Mouse (Mus musculus): ENCODE results near the gene Olfr71. TPM values are rescaled to one million over a fixed set of nuclear protein-coding genes. Genes with fewer than 3 reads are reported as not detected.
A peak's percentile ranks its signal among the peaks of the same experiment; 100 is the strongest.

Olfr71 gene
- total and polyA plus RNA-seq, 2 experiments from 2014 or later: not detected

- Histone ChIP-seq H3K4me1 (ENCODE audit: insufficient read depth, low read length) (no peaks in the 10 kb centered on the region), H3K36me3 (ENCODE audit: insufficient read depth, low read length) (no peaks in the 10 kb centered on the region), H3K4me3 (ENCODE audit: low read depth, low read length) (no peak overlapping the region), H3K4me2 (ENCODE audit: low read depth, low read length, poor library complexity, severe bottlenecking) (no peak overlapping the region), H3K9ac (replicated peaks; ENCODE audit: low read length, poor library complexity, severe bottlenecking) (no peak overlapping the region), H3K9me3 (ENCODE audit: low read length) (no peaks in the 10 kb centered on the region), H3K27ac (ENCODE audit: low read depth, low read length) (no peak overlapping the region), H3K27me3 (ENCODE audit: insufficient read depth, low read length) (no peaks in the 10 kb centered on the region)
- ATAC-seq (ENCODE audit: low FRiP score) (no peak), DNase-seq (ENCODE audit: low spot score) (no peak)
- 80% methylated on average over 3 of the region's 3 CpGs for WGBS
- TF ChIP-seq CTCF (IDR thresholded peaks at IDR 0.05): no peak
Observed at GRCm38 (mm10) chr4:43729126-43729525, 19.1 kb upstream of the Olfr71 start.

GRCm38 (mm10) chr4:43728576-43728954 is 18.5 kb upstream of the Olfr71 start:
- 74% methylated on average over 5 of the region's 5 CpGs for WGBS
- Histone ChIP-seq H3K27me3 (ENCODE audit: insufficient read depth, low read length) (no peaks in the 10 kb centered on the region), H3K27ac (ENCODE audit: low read depth, low read length) (no peak overlapping the region), H3K9ac (replicated peaks; ENCODE audit: low read length, poor library complexity, severe bottlenecking) (no peak overlapping the region), H3K4me1 (ENCODE audit: insufficient read depth, low read length) (no peaks in the 10 kb centered on the region), H3K4me3 (ENCODE audit: low read depth, low read length) (no peak overlapping the region), H3K9me3 (ENCODE audit: low read length) (no peaks in the 10 kb centered on the region), H3K36me3 (ENCODE audit: insufficient read depth, low read length) (no peaks in the 10 kb centered on the region), H3K4me2 (ENCODE audit: low read depth, low read length, poor library complexity, severe bottlenecking) (no peak overlapping the region)
- DNase-seq (ENCODE audit: low spot score) (no peak), ATAC-seq (ENCODE audit: low FRiP score) (no peak)
- TF ChIP-seq CTCF (IDR thresholded peaks at IDR 0.05): no peak

- H3K4me1 ChIP-seq (ENCODE audit: insufficient read depth, low read length): no peaks in the 10 kb centered on the region
- no peak overlapping the region for H3K4me2 ChIP-seq (ENCODE audit: low read depth, low read length, poor library complexity, severe bottlenecking)
- no peaks in the 10 kb centered on the region for H3K36me3 ChIP-seq (ENCODE audit: insufficient read depth, low read length)
- no peak overlapping the region for H3K9ac ChIP-seq (replicated peaks; ENCODE audit: low read length, poor library complexity, severe bottlenecking)
- TF ChIP-seq CTCF (IDR thresholded peaks at IDR 0.05): no peak
- no peaks in the 10 kb centered on the region for H3K9me3 ChIP-seq (ENCODE audit: low read length)
- ATAC-seq (ENCODE audit: low FRiP score) (no peak), DNase-seq (ENCODE audit: low spot score) (no peak)
- H3K4me3 ChIP-seq (ENCODE audit: low read depth, low read length): no peak overlapping the region
- H3K27me3 ChIP-seq (ENCODE audit: insufficient read depth, low read length): no peaks in the 10 kb centered on the region
- 68% methylated on average over 7 of the region's 7 CpGs for WGBS
- H3K27ac ChIP-seq (ENCODE audit: low read depth, low read length): peak overlapping the region; percentile 7; the same call in 1 of the 2 replicates
Observed at GRCm38 (mm10) chr4:43727718-43728575, 17.9 kb upstream of the Olfr71 start.

DNA sequence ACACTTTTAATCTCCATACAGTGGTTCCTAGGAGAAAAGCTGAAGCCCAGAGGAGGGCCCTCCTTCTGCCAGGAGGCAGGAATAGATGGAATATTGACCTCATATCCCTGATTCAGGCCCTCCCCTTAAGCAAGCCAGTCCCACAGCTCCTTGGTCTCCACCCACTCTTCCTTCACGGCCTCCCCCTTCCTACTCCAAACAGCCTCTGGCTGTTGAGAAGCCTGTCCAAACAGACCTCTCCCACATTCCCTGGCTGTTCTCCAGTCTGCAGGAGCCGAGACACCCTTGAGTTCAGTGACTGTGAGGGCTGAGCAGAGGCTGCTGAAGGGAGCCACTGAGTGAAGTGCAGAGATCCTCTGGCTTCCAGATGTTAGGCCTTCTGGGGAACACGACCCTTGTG is 16.9 kb upstream of the Olfr71 start, which contains the start of gene Hrct1:
Hrct1 (plus strand) TSS at position 194 of the 400 bp plus-strand sequence.
- ATAC-seq (ENCODE audit: low FRiP score) (no peak), DNase-seq (ENCODE audit: low spot score) (no peak)
- WGBS: 57% methylated on average over 3 of the region's 3 CpGs
- Histone ChIP-seq H3K27ac (ENCODE audit: low read depth, low read length) (peak within 1 kb of the TSS; percentile 7; the same call in 1 of the 2 replicates), H3K4me2 (ENCODE audit: low read depth, low read length, poor library complexity, severe bottlenecking) (no peak within 1 kb of the TSS), H3K9me3 (ENCODE audit: low read length) (no peaks in the 10 kb centered on the region), H3K4me3 (ENCODE audit: low read depth, low read length) (no peak within 1 kb of the TSS), H3K27me3 (ENCODE audit: insufficient read depth, low read length) (no peaks in the 10 kb centered on the region), H3K4me1 (ENCODE audit: insufficient read depth, low read length) (no peaks in the 10 kb centered on the region), H3K9ac (replicated peaks; ENCODE audit: low read length, poor library complexity, severe bottlenecking) (no peak within 1 kb of the TSS), H3K36me3 (ENCODE audit: insufficient read depth, low read length) (no peaks in the 10 kb centered on the region)
- no peak for TF ChIP-seq CTCF (IDR thresholded peaks at IDR 0.05)

GRCm38 (mm10) chr4:43726228-43726993 is 16.4 kb upstream of the Olfr71 start:
- H3K27ac ChIP-seq (ENCODE audit: low read depth, low read length): no peak overlapping the region
- DNase-seq (ENCODE audit: low spot score) (no peak), ATAC-seq (ENCODE audit: low FRiP score) (no peak)
- H3K4me3 ChIP-seq (ENCODE audit: low read depth, low read length): no peak overlapping the region
- H3K4me2 ChIP-seq (ENCODE audit: low read depth, low read length, poor library complexity, severe bottlenecking): no peak overlapping the region
- TF ChIP-seq CTCF (IDR thresholded peaks at IDR 0.05): no peak
- 77% methylated on average over 12 of the region's 12 CpGs for WGBS
- H3K36me3 ChIP-seq (ENCODE audit: insufficient read depth, low read length): no peaks in the 10 kb centered on the region
- H3K9ac ChIP-seq (replicated peaks; ENCODE audit: low read length, poor library complexity, severe bottlenecking): no peak overlapping the region
- H3K27me3 ChIP-seq (ENCODE audit: insufficient read depth, low read length): no peaks in the 10 kb centered on the region
- H3K9me3 ChIP-seq (ENCODE audit: low read length): no peaks in the 10 kb centered on the region
- H3K4me1 ChIP-seq (ENCODE audit: insufficient read depth, low read length): no peaks in the 10 kb centered on the region

- no peaks in the 10 kb centered on the region for H3K27me3 ChIP-seq (ENCODE audit: insufficient read depth, low read length)
- TF ChIP-seq CTCF (IDR thresholded peaks at IDR 0.05): peak; percentile 76
- H3K9me3 ChIP-seq (ENCODE audit: low read length): no peaks in the 10 kb centered on the region
- DNase-seq (ENCODE audit: low spot score) (peak; percentile 44), ATAC-seq (ENCODE audit: low FRiP score) (no peak)
- H3K36me3 ChIP-seq (ENCODE audit: insufficient read depth, low read length): no peaks in the 10 kb centered on the region
- H3K9ac ChIP-seq (replicated peaks; ENCODE audit: low read length, poor library complexity, severe bottlenecking): no peak overlapping the region
- WGBS: 33% methylated on average over 1 of the region's 1 CpGs
- H3K4me2 ChIP-seq (ENCODE audit: low read depth, low read length, poor library complexity, severe bottlenecking): no peak overlapping the region
- H3K4me1 ChIP-seq (ENCODE audit: insufficient read depth, low read length): no peaks in the 10 kb centered on the region
- H3K27ac ChIP-seq (ENCODE audit: low read depth, low read length): no peak overlapping the region
- H3K4me3 ChIP-seq (ENCODE audit: low read depth, low read length): no peak overlapping the region
Observed at GRCm38 (mm10) chr4:43724764-43725163, 14.7 kb upstream of the Olfr71 start.
